Mouse (Mus musculus) adrenal gland (tissue): ENCODE measurements around the gene Ppp1r10.

Source experiments
- intact Hi-C: fragments of 180-260 bp; cut with DNase I; formaldehyde crosslinking; loops from one replicate; pipeline ENCODE4 v1.15.1; 2025
- microRNA-seq, 2 experiments: library from miRNA; unstranded; fragments of <30 nt; microRNA quantifications; one replicate each; pipeline ENCODE4; 2019

Ppp1r10 gene

DNA sequence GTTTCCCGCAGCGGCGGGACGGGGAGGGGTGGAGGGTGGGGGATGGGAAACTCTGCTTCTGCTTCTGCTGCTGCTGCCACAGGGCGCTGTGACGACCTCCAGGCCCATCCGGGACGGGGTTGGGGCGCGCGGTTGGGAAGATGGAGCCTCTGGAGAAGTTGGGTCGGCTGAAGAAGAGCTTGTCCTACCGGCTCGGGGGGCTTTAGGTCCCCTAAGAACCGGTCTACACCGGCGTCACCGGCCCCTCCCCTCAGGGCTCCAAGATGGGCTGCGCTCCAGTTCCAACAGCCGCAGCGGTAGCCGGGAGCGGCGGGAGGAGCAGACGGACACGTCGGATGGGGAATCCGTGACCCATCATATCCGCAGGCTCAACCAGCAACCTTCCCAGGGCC is 64.1 kb downstream of the Ppp1r10 start:
- intact Hi-C loops = no loop called here

DNA sequence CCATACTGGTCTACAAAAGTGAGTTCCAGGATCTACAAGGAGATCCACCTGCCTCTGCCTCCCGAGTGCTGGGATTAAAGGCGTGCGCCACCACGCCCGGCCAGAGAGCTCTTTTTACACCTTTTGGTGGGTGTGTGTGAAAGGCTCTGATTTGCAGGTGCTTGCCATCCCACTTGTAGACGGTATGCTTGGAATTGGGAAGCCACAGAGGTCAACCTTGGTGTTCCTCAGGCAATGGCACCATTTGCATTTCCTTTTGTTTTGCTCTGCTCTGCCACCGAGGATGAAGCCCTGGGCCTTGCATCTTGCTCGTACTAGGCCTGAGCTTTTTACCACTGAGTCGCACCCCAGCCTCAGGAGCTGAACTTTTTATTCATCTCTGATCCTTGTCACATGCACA is 65.5 kb downstream of the Ppp1r10 start:
- intact Hi-C loops = no loop called here

Small RNA genes lying within 50 kb of the gene (microRNA-seq; reads per million reads assigned to microRNA genes)
- 0.11 to 0.25 reads per million in 2 experiments for gene Gm28033
- 0 reads per million in 2 experiments for gene Mir1894
- gene Mir877 = 58.1 to 107 reads per million in 2 experiments
